Mouse (Mus musculus) gastrocnemius, adult 18-20 months (tissue): ENCODE measurements around the gene Vmp1. TPM values are rescaled to one million over a fixed set of nuclear protein-coding genes. Genes with fewer than 3 reads are reported as not detected.

Source experiments
- DNase-seq: peaks from one replicate; pipeline ENCODE4 v3.0.0; 2021; ENCODE audit warnings: low spot score
- microRNA-seq: library from miRNA; unstranded; fragments of <30 nt; microRNA quantifications from one replicate; pipeline ENCODE4 v1.2.0, GENCODE M21; 2021
- total RNA-seq, 2 experiments: library from RNA; stranded (reverse); gene quantifications; 2 replicates each; pipeline ENCODE4 v1.2.3; 2021

Gene Vmp1
- total RNA-seq, 2 experiments from 2014 or later: 76.3 to 84.8 TPM

DNA sequence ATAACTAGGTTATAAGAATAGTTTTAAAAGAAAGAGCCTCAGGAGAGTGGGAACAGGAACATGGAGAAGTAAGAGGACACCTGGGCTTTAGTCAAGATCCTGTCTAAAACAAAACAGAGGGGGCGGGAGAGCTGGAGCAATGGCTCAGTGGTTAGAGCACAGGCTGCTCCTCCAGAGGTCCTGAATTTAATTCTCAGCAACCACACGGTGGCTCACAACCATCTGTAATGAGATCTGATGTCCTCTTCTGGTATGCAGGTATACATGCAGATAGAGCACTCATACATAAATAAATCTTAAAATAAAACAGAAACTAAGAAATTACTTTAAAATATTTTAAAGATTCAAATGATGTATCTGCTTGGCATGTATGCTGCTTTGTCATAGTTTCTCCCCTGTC is 111.0 kb downstream of the Vmp1 start:
- DNase-seq: no peak

- DNase-seq: no peak
Observed at GRCm38 (mm10) chr11:86571871-86572270, 111.8 kb downstream of the Vmp1 start.

DNA sequence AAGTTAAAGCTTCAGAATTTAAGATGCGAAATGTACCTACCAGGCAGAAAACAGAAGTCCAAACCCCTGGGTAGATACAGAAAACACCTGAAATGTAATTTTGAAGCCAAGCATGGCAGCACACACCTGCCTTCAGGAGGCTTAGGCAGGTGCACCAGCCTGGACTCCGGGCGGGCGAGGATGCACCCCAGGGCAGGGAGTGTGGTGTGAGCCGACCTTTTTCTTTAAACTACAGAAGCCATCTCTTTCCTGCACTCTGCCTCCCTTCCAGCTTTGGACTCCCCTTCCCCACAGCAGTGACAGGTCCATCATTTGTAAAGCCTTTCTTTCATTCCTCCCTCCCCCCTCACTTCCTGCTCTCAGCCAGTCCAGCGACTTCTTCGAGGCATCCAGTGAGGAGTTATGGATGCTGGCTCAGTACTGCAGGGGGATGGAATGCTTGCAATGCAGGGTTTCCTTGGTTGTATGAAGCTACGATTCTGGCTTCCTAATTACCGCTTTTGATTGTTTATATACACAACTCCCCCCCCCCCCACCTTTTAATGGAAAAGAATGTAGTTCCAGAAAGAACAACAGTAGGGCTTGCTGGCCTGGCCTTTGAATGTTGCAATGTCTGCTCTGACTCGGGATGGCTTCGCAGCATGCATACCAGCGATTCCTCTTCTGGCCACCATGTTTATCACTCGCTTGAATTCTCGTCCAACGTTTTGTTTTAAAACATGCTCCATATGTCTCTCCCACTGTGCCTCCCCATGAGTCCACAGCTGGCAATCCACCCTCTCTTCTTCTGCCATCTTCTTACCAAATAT is 112.4 kb downstream of the Vmp1 start:
- no peak for DNase-seq

DNA sequence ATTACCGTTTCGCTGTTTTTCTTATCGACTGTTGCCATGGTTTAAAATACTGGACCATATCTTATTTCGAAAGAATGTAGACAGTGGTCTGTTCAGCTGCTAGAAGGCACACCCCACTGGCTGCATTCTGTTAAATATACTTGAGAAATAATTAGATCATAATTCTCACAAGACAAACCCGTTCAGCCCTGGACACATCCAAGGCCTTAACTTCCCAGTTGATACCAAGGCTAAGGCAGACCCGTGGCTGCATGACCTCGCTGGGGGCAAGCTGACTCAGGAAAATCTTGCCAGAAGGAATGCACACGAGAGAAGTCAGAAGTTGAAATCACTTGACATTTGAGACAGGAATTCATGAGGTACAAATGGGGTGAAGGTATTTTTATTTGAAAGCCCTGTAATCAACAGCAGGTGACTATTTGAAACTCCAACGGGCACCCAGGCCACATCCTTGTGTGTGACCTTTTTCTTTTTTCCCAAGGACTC is 113.3 kb downstream of the Vmp1 start:
- no peak for DNase-seq

- no peak for DNase-seq
Observed at GRCm38 (mm10) chr11:86568425-86568824, 115.2 kb downstream of the Vmp1 start.

DNA sequence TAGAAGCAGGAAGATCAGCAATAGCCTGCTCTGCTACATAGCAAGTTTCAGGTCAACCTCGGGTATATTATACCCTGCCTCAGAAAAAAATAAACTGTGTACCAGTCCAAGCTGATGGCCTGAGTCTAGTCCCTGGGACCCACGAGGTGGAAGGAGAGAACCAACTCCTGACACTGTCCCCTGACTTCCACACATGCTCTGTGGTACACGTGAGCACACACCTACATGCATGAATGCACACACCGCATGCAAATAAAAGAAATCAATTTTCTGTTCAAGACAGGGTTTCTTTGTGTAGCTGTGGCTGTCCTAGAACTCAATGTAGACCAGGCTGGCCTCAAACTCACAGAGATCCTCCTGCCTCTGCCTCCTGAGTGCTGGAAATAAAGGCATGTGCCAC is 125.4 kb downstream of the Vmp1 start:
- DNase-seq: no peak

GRCm38 (mm10) chr11:86553525-86553924 is 130.1 kb downstream of the Vmp1 start:
- no peak for DNase-seq

DNA sequence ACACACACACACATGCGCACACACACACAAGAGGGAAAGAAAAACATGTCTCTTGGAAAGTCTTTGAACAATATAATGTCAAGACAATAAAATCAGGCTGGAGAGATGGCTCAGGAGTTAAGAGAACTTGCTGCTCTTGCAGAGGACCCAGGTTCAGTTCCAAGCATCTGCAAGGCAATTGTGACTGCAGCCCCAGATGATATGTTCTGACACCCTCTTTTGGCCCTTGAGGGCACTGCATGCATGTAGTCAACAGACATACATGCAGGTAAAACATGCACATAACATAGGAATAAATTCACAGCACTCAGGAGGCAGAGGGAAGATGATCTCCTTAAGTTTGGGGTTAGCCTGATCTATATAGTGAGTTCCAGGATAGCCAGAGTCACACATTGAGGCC is 136.2 kb downstream of the Vmp1 start:
- DNase-seq: no peak

- DNase-seq: no peak
Observed at GRCm38 (mm10) chr11:86545556-86545955, 138.1 kb downstream of the Vmp1 start.

- DNase-seq: peak; percentile 100
Observed at GRCm38 (mm10) chr11:86544639-86545299, 138.9 kb downstream of the Vmp1 start, which contains the start of the genes Rps6kb1 and Tubd1. Gene Rps6kb1 (minus strand): TSS chr11:86544805. Gene Tubd1 (plus strand): TSS chr11:86544991.

DNA sequence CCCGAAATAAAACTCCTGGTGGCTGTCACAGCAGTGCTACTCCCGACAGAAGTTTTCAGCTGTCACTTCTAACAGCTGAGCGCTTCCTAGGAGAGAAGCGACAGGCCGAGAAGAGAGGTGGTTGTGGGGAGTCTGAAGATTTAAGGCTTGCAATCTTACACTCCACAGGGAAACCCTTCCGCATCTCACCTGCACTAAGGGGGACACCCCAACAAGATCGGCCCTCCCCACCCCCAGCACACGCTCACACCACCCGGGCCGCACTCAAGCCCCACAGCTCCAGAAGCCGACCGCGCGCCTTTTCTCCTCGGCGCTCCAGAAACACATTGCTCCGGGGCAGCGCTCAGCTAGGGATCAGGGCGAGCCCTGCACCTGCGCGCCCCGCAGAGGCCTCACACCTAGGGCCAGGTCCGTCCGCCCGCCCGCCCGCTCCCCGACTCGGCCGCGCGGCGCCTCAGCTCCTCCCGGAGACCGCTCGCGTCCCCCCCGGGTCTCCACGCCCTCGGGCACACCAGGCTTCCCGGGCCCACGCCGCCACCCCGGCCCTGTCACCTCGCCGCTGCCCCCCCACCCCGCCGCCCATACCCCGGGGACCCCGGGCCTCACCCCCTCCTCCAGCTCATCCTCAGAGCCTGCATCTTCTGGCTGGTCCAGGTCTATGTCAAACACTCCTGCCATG is 139.5 kb downstream of the Vmp1 start:
- no peak for DNase-seq

DNA sequence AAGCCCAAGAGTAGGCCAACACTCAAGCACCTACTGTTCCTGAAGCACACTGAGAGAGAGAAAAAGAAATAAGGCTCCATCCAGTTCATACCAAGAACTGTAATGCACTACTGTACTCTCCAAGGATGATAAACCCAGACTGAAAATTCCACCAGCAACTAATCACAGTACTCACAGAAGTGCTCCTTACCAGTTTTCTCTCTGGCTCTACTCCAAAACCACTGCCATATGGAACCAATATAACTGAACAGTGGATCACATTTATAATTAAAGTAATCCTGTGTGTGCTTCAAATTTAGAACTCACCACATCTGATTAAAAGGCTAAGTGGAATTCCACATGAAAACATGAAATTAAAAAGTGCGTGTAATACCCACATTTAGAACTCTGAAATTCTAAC is 140.8 kb downstream of the Vmp1 start:
- DNase-seq: no peak

- DNase-seq: no peak
Observed at GRCm38 (mm10) chr11:86540476-86540845, 143.2 kb downstream of the Vmp1 start.

GRCm38 (mm10) chr11:86539716-86540475 is 143.7 kb downstream of the Vmp1 start:
- DNase-seq: no peak

DNA sequence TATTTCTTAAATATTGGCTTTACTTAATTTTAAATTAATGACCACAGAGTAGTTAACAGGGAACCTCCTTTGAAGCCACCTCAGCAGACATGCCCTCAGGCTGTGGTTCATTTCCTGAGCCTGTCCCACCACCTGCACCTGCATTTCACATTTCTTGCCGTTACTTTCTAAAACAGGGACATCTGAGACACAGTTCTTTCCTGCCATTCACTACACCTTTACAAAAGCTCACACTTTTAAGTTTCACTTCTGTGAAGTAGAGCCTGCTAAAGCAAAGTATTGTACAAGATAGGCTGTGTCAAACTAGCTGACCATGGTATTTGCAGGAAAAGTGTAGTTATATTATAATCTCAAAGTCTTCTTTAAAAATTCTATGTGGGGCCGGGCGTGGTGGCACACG is 144.8 kb downstream of the Vmp1 start:
- DNase-seq: no peak

DNA sequence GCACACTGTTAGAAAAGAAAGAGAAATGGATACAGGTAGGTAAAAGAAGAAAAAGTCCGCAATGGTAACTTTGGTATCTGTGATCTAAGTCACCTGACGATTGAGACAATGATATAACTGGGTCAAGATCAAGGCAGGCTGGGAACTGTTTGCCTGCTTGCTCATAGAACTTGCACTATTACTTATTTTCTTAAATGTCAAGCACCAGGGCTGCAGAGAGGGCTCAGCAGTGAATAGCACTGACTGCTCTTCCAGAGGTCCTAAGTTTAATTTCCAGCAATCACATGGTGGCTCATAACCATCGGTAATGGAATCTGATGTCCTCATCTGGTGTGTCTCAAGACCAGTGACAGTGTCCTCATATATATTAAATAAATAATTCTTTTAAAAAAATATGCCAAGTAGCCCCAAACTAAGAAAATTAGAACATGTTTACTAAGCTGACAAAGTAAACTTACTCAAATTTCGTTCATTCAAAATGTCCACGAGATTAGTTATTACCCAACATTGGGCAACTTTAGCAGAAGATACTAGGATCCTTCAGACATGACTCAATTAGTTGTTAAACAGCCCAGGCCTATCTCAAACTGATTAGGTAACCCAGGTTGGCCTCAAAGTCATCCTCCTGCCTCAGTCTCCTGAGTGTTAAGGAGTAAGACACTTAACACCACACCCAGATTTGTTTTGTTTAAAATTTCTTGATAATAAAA is 149.3 kb downstream of the Vmp1 start:
- no peak for DNase-seq

Small RNA genes lying within 50 kb of the gene (microRNA-seq; reads per million reads assigned to microRNA genes)
- 23,415 reads per million, percentile 96 among the genes with 10 or more reads in this experiment for gene Mir21a

Other genes with a start within 250 kb of the Vmp1 start
- 10 to 100 TPM; 40.0 to 45.0 TPM for gene Rnft1, start 199.2 kb downstream of the Vmp1 start, total RNA-seq
- 10 to 100 TPM; 19.6 to 20.1 TPM for gene Rps6kb1, start 139.0 kb downstream of the Vmp1 start, total RNA-seq
- gene Tubd1, start 138.8 kb downstream of the Vmp1 start, total RNA-seq: 1 to 10 TPM; 6.8 to 7.0 TPM
- 1 to 10 TPM; 6.3 to 6.5 TPM for gene Ptrh2, start 149 bp upstream of the Vmp1 start, total RNA-seq
- 100 to 1,000 TPM; 123 to 132 TPM for gene Cltc, start 73.7 kb upstream of the Vmp1 start, total RNA-seq
- gene Dhx40, start 123.9 kb upstream of the Vmp1 start, total RNA-seq: 10 to 100 TPM; 12.4 to 13.6 TPM